Mouse (Mus musculus) hindbrain, postnatal 0 days (tissue): ENCODE results near the gene Dll1. TPM values are rescaled to one million over a fixed set of nuclear protein-coding genes. Genes with fewer than 3 reads are reported as not detected.

Experiments
- ATAC-seq: fragments of 200-750 bp; cut with Nextera tagmentation; 2 replicates; pipeline ENCODE4 v1.8.0; 2017; ENCODE audit warnings: mild to moderate bottlenecking, moderate TSS enrichment, moderate library complexity
- DNase-seq: peaks from one replicate; pipeline ENCODE4 v3.0.0-alpha.2; 2015; ENCODE audit warnings: low spot score
- H3K27ac ChIP-seq: fragments of 300-500 bp; sonication (generic); 2 replicates; pipeline ENCODE4 v1.5.1; 2014; ENCODE audit warnings: mild to moderate bottlenecking
- H3K27me3 ChIP-seq: fragments of 300-500 bp; sonication (generic); 2 replicates; pipeline ENCODE4 v1.6.1; 2014; ENCODE audit warnings: low read length, mixed read lengths; ENCODE audit not compliant: insufficient read depth
- H3K36me3 ChIP-seq: fragments of 300-500 bp; sonication (generic); 2 replicates; pipeline ENCODE4 v1.6.1; 2014; ENCODE audit warnings: low read length, mixed read lengths; ENCODE audit not compliant: insufficient read depth
- H3K4me1 ChIP-seq: fragments of 300-500 bp; sonication (generic); 2 replicates; pipeline ENCODE4 v1.6.1; 2014; ENCODE audit warnings: antibody characterized with exemption, low read length, mixed read lengths; ENCODE audit not compliant: insufficient read depth
- H3K4me2 ChIP-seq: fragments of 300-500 bp; sonication (generic); 2 replicates; pipeline ENCODE4 v1.6.1; 2014; ENCODE audit warnings: low read depth, mild to moderate bottlenecking, low read length, moderate library complexity, mixed read lengths
- H3K4me3 ChIP-seq: fragments of 300-500 bp; sonication (generic); 2 replicates; pipeline ENCODE4 v1.5.1; 2014; ENCODE audit warnings: low read length
- H3K9ac ChIP-seq: fragments of 300-500 bp; sonication (generic); replicated peaks from 2 replicates; pipeline ENCODE4 v1.6.1; 2014; ENCODE audit warnings: mild to moderate bottlenecking, low read length, moderate library complexity, mixed read lengths
- H3K9me3 ChIP-seq: fragments of 300-500 bp; sonication (generic); 2 replicates; pipeline ENCODE4 v1.6.1; 2016; ENCODE audit warnings: low read length, mixed read lengths
- CTCF ChIP-seq: IDR thresholded peaks from 2 replicates; pipeline ENCODE4 v1.5.1; 2016; ENCODE audit warnings: antibody characterized with exemption, control low read depth, low read depth
- WGBS: fragments of 180-500 bp; shearing (Covaris S2); extraction: QIAGEN DNeasy Blood & Tissue Kit; methylation state at CpG from one replicate; pipeline ENCODE4 v1.1.7; 2014; 5-methylcytosine and 5-hydroxymethylcytosine counted together
- polyA plus RNA-seq: library from polyadenylated mRNA; unstranded; fragments of >200 nt; fragmentation: Nextera tagmentation; extraction: Ambion mirVana; gene quantifications from 2 replicates; pipeline ENCODE4 v1.2.1, GENCODE M21; 2015
- total RNA-seq: library from RNA; depleted of rRNA; stranded (reverse); fragments of >200 nt; gene quantifications from 2 replicates; pipeline ENCODE4 v1.2.3, GENCODE M21; 2014; rRNA removed

Dll1 gene
- total RNA-seq, result 34.3 and 44.2 TPM in 2 replicates
- 10.1 and 10.9 TPM in 2 replicates for polyA plus RNA-seq

DNA sequence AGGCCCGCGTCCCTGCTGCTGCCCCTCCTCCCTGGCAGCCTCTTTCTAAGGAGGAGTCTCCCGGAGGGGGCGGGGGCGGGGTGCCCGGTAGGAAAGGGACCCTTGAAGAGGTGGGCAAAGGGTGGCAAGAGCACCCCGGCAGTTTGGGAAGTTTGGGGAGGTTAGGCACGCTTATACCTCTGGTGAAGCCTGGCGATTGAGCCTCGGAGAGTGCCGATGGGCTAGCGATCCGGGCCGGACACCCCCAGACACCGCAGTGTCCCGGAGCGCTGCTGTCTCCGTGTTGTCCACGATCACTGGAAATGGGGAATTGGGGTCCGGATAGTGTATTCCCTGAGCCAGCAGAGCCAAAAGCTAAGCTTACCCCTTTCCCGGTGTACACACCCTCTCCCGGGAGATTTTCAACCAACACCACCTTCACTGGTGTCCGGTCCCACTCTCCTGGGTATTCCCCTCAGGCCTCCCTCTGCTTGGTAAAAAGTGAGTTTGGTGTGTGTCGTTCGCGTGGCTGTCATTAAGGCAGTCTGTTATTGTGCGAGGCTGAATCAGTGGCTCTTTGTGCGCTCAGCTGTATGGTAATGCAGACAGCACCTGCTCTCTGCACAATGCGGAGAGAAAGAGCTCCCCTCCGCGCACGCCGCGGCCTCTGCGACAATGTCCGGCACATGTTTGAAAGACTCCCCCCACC is at the start of gene Dll1:
TSS of gene Dll1 (minus strand) at position 379 of the 688 bp plus-strand sequence.
- Histone ChIP-seq H3K27ac (peak within 1 kb of the TSS; percentile 86), H3K27me3 (no peaks in the 10 kb centered on the region; the same call in 1 of the 2 replicates), H3K9ac (peak within 1 kb of the TSS; percentile 78), H3K36me3 (no peaks in the 10 kb centered on the region), H3K9me3 (no peaks in the 10 kb centered on the region), H3K4me2 (peak within 1 kb of the TSS; percentile 95), H3K4me3 (peak within 1 kb of the TSS; percentile 68), H3K4me1 (peaks cover 37% of the 10 kb centered on the region)
- DNase-seq (peak; percentile 81), ATAC-seq (peak; percentile 15; the same call in 1 of the 2 replicates)
- WGBS, result under 1% methylated on average over 35 of the region's 36 CpGs
- TF ChIP-seq CTCF, result peak; percentile 33

- Histone ChIP-seq H3K4me2 (no peak overlapping the region), H3K36me3 (peaks cover 70% of the 10 kb centered on the region), H3K4me3 (no peak overlapping the region), H3K27me3 (no peaks in the 10 kb centered on the region), H3K27ac (no peak overlapping the region), H3K9me3 (no peaks in the 10 kb centered on the region), H3K4me1 (no peaks in the 10 kb centered on the region), H3K9ac (no peak overlapping the region)
- no peak for TF ChIP-seq CTCF
- ATAC-seq (no peak), DNase-seq (no peak)
- WGBS, result 93% methylated on average over 3 of the region's 3 CpGs
Measured at GRCm38 (mm10) chr17:15425931-15426330, 49.3 kb upstream of the Dll1 start.

- peaks cover 58% of the 10 kb centered on the region for H3K36me3 ChIP-seq
- 69% methylated on average over 8 of the region's 8 CpGs for WGBS
Measured at GRCm38 (mm10) chr17:15423080-15423765, 46.6 kb upstream of the Dll1 start.

GRCm38 (mm10) chr17:15422666-15423065 is 46.0 kb upstream of the Dll1 start:
- Histone ChIP-seq H3K4me2 (no peak overlapping the region), H3K4me3 (no peak overlapping the region), H3K4me1 (no peaks in the 10 kb centered on the region), H3K27ac (no peak overlapping the region), H3K27me3 (no peaks in the 10 kb centered on the region), H3K9ac (no peak overlapping the region), H3K9me3 (no peaks in the 10 kb centered on the region), H3K36me3 (peaks cover 60% of the 10 kb centered on the region)
- 90% methylated on average over 9 of the region's 9 CpGs for WGBS
- ATAC-seq (no peak), DNase-seq (no peak)
- TF ChIP-seq CTCF, result no peak

More at GRCm38 (mm10) chr17:15423080-15423765, 46.6 kb upstream of the Dll1 start:
- ATAC-seq, result no peak
- Histone ChIP-seq H3K27ac (no peak overlapping the region), H3K9me3 (no peaks in the 10 kb centered on the region), H3K9ac (no peak overlapping the region), H3K27me3 (no peaks in the 10 kb centered on the region), H3K4me2 (no peak overlapping the region), H3K4me1 (no peaks in the 10 kb centered on the region), H3K4me3 (no peak overlapping the region)
- TF ChIP-seq CTCF, result no peak
- no peak for DNase-seq

DNA sequence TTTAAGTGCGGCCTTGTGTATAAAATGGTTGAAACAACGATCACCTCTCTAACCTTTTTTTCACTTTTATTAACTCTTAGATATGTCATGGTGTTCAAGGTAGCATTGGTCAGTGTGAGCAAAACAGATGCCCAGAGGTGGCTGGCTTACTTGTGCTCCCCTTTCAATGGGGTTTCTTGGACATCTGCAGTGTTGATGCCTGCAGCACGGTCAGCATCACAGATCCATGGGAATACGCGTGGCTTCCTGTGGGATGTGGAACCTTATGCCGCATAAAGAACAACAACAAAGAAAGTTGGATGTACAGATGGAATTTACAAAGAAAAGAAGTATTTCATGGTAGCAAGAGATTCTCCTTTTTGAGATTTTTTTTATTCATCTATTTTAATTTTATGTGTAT is 44.8 kb upstream of the Dll1 start:
- TF ChIP-seq CTCF, result no peak
- H3K27me3 ChIP-seq, result no peaks in the 10 kb centered on the region
- no peak overlapping the region for H3K9ac ChIP-seq
- DNase-seq (no peak), ATAC-seq (no peak)
- no peaks in the 10 kb centered on the region for H3K4me1 ChIP-seq
- no peak overlapping the region for H3K4me2 ChIP-seq
- H3K36me3 ChIP-seq, result peaks cover 62% of the 10 kb centered on the region
- no peaks in the 10 kb centered on the region for H3K9me3 ChIP-seq
- H3K27ac ChIP-seq, result no peak overlapping the region
- H3K4me3 ChIP-seq, result no peak overlapping the region
- 97% methylated on average over 6 of the region's 6 CpGs for WGBS

- Histone ChIP-seq H3K4me1 (no peaks in the 10 kb centered on the region), H3K27me3 (no peaks in the 10 kb centered on the region), H3K4me2 (no peak overlapping the region), H3K4me3 (no peak overlapping the region), H3K9ac (no peak overlapping the region), H3K9me3 (no peaks in the 10 kb centered on the region), H3K36me3 (peaks cover 57% of the 10 kb centered on the region), H3K27ac (no peak overlapping the region)
- ATAC-seq (no peak), DNase-seq (no peak)
- 82% methylated on average over 8 of the region's 8 CpGs for WGBS
- TF ChIP-seq CTCF, result no peak
Measured at GRCm38 (mm10) chr17:15420021-15420603, 43.4 kb upstream of the Dll1 start.
